Mouse (Mus musculus) urinary bladder, postnatal 36 days (tissue): ENCODE results near the gene Mthfd1l.

Experiments
- DNase-seq, 2 experiments: peaks; one replicate each; pipeline ENCODE4 v3.0.0; 2022; ENCODE audit warnings: low spot score in 2 of 2, mixed read lengths in 1 of 2

Mthfd1l gene

DNA sequence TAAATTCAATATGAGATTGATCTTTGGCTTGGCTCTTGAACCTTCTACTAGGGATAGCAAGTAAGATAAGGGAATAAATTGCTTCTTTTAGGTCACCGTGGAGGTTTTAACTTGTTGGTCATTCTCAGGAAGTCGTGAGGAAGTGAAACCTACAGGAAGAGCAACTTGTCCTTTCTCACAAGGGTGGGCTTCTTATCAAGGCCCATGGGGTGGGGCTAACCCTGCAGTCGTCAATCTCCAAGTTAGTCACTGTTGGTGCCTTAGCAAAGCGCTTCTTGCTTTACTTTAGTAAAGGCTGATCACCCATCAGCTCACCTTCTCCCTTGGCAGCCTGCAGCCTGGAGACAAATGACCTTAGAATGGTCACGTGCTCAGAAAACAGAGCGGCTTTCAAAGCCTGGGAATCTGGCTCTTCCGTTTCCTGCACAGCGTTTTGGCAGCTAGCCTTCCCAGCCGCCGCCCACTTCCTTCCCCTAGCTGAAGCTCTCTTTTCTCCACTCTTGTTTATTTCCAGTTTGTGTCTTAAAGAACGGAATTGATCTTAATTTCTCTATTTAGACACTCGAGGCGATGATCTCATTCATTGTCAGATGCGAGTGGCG lies 106.8 kb downstream of the Mthfd1l start:
- peak; percentile 37 to 69 for DNase-seq

DNA sequence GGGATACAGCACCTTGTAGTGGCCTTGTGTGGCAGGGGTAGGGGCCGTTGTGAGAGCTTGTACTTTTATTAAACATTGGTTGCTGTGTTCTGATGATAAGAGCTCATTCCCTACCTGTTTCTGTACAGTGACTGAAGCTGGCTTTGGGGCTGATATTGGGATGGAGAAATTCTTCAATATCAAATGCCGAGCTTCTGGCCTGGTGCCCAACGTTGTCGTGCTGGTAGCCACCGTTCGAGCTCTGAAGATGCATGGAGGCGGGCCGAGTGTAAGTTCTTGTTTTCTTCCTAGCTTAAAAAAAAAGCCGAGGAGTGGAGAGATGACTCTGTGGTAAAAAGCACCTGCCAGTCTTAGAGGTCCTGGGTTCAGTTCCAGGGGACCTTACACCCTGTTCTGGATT lies 110.7 kb downstream of the Mthfd1l start:
- no peak for DNase-seq

DNA sequence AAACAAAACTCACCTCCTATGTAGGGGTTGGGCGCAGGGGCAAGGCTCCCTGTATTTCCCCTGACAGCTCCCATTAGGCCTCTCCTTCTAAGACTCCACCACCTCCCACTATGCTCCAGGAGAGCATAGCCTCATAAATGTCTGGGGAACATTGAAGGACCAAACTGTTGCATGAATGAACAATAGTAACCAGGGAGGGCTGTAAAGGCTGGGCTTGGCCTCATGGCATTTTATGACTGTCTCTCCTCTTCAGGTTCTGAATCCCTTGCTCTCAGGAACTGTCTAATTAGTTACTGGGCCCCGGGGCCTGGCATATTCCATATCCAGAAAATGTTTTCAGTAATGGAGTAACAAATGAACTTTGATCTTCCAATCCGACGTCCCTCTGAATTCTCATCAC lies 112.0 kb downstream of the Mthfd1l start:
- no peak for DNase-seq

DNA sequence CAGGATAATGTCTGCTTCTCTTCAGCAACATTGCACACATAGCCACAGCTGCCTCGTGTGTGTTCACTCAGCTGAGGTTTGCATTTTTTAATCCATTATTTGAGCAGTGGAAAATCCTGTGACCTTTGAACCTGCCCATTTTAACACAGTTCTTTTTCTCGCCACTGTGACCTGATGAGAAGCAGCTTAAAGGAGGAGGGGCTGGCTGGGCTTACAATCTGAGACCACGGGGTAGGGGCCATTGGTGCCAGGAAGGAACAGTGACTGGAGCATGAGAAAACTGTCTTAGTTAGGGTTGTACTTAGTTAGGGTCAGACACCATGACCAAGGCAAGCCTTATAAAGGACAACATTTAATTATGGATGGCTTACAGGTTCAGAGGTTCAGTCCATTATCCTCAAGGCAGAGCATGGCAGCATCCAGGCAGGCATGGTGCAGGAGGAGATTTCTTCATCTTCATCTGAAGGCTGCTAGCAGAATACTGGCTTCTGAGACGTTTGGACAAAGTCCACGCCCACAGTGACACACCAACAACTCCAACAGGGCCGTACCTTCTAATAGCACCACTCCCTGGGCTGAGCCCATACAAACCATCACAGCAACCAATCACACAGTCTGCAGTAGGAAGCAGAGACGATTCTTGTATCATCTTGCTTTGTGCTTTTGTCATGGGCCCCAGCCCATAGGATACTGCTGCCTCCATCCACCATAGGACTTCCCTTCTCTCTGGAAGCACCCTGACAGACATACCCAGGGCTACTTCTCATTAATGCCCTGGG lies 112.6 kb downstream of the Mthfd1l start:
- no peak for DNase-seq

DNA sequence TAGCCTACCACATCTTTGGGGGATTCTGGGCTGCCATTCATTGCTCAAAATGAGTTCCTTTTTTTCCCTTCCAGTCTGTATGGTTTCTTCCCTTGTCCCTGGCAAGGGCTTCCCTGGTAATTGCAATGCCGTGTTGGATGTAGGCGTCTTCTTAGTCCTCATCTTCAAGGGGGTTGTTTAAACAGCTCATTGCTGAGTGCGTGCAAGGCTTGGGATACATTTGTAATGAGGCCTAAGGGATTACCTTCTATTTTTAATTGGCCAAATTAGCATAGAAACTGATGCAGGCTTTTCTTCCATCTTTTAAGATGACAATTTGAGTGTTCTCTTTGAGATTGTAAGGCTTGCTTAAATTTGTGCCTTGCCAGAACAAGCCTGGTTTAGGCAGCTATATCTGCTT lies 114.6 kb downstream of the Mthfd1l start:
- DNase-seq, result no peak

DNA sequence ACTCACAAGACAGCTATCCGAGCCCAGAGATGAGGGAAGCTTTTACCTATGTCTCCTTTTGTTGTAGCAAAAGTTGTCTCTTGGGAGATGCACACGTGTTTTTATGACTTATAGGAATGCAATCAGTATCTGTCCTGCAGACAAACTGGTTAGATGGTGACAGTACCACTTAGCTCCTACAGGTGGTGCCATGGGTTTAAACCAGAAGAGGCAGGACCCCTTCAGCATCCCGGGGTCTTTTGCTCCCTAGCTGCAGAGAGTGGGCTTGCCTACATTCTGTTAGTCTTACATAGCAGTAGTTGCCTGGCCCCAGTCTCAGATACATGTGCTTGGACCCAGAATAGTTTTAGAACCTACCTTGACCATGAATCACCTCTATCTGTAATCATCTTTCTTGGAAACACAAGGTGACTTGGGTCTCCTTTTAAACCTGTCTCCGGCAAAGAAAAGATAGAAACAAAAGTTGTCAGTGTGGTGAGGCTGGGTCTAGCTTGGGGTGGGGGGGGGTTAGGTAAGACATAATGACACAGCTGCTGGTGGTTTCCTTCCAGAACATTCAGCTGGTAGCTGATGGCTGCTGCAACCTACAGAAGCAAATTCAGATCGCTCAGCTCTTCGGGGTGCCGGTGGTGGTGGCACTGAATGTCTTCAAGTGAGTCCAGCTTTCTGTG lies 116.0 kb downstream of the Mthfd1l start:
- no peak for DNase-seq

DNA sequence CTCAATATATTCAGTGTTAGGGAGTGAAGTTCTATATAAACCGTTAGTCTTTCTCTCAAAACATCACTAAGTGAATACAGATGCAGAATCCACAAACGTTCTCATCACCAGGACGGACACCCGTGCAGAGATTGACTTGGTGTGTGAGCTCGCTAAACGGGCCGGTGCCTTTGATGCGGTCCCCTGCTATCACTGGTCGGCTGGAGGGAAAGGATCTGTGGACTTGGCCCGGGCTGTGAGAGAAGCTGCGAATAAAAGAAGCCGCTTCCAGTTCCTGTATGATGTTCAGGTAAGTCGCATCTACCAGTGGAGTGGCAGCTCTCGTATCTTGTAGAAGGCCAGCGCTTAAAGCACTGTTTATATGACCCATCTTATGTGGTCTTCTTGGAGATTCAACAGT lies 117.0 kb downstream of the Mthfd1l start:
- no peak for DNase-seq

DNA sequence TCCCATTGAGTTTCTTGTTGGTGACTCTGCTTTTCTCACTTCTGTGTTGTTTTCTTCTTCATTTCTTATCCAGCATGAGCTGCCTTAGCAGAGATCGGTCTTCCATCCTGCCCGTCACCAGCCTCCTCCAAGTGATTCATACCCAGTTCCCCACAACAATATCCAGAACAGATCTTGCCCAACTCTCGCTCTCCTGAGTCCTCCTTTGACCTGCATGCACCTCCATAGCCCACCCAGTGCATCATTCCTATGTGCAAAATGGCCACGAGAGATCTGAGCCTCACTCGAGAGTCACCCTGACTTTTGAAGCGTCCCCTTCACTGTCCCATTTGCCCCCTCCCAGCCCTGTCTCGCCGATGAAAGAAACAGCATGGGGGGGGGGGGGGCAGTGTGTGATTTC lies 120.1 kb downstream of the Mthfd1l start:
- DNase-seq, result no peak

DNA sequence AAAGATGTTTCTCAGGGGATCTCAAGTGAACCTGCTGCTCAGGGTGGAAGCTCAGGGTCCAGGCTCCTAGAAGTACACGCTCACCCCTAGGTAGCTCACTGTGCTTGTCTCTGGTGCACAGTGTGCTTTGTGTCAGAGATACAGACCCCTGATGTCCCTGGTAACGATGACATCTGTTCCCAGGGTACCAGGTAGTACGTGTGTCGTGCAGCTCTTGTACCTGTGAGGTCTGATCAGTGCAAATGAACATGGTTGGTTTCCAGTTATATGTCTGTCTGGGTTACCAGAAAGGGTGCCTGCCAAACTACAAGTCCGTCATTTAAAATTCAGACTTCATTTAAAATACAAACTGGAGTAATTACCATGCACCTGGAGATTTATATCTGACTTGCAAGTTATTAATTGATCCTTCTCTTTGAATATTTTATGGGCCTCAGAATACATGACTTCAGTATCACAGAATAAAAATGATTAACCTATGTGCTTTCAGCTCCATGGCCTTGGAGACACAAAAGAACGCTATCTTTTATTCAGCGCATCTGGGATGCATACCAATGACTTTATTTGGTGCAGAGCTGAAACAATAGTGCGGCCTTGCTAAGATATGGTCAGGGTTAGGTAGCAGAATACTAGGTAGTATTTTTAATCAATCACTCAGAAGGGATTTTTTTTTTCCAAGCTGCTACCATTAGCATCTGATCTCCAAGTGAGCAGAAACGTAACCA lies 121.3 kb downstream of the Mthfd1l start:
- DNase-seq, result no peak

DNA sequence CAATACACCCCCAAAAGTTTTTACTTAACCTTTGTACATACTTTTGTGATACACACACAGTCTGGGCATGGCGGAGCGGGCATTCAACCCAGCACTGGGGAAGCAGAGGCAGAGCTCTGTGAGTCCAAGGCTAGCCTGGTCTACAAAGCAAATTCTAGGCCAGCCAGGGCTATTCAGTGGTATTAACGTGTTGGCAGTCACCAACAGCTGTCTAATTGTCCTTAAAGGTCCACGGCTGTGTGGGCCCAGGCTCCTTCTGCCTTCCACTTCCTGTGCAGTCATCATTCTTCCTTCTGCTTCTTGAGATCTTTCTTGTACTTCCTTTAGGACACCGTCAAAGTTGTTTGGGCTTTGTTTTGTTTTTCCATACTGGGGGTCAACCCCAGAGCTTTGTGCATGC lies 123.2 kb downstream of the Mthfd1l start:
- DNase-seq, result no peak

DNA sequence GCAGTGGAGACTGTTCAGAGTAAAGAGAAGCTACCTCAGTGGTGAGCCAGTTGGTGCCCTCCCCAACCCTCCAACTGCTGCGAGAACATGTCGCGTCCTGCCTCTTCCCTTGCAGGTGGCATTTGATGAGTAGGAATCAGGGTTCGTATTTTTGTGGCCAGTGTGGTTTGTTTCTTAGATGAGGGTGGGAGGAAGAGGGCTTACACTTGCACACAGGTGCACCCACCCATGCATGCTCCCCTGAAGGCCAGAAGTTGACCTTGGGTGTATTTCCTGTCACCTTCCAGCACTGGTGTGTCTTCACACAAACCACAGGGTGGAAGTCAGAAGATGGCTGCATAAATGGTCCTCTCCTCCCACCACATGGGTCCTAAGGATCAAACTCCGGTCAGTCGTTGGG lies 127.1 kb downstream of the Mthfd1l start:
- no peak for DNase-seq

DNA sequence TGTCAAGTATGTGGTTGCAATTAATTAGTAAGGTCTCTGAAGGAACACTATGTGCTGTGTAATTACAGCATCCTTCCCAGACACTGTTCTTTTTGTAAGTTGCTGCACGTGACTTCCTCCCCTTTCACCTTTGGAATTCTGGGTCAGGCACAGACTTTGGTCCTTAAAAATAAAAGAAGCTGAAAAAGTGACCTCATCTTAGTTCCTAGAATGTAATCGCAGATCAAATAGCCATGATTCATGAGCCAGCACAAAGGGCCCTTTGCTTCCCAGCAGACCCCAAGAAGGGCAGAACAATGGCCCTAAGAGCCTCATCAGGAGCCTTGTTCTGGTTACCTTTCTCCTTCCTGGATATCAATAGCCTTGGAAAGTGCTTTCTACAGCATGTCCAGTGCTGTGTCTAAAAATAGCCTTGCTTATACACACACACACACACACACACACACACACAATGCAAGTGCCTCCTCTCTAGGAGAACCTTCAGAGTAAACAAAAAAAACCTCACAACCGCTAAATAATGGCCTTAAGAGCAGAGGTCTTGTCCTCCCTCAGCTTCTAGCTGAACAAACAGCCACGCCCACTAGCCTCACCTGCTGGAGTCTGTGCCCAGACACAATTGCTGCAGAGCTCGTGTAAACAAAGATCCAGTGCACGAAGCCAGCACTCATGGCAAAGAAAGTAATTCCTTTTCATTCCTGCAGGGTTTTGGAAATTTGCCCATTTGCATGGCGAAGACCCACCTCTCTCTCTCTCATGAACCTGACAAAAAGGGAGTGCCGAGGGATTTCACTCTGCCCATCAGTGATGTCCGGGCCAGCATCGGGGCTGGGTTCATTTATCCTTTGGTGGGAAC lies 133.0 kb downstream of the Mthfd1l start:
- DNase-seq, result no peak

DNA sequence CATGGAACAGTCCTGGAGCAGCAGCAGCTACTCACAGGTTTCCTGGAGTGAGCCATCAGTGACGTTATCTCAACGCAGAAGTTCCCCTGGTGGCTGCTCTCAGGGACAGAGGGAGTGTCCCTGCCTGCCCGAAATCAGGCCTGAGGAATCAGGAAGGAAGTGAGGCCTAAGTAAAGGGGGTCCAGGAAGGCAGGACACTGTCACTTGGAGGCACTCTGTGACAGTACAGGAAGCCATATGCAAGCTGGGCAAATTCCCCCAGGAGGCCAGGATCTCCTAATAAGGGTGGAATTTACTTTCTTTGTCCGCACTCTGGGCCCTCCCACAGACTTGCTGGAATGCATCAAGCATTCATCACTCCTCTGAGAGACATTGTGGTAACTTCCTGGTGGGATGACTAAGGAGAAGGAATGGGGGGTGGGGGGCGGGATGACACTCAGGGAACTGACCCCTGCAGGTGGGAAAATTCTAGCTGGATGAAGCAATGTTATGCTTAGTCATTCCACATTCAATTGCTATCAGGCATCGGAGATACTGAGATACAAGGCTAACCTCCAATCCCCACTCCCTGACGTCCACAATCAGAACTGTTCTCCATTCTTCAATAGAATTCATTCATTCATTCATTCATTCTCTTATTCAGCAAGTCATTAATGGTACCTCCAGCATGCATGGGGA lies 134.9 kb downstream of the Mthfd1l start:
- no peak for DNase-seq

DNA sequence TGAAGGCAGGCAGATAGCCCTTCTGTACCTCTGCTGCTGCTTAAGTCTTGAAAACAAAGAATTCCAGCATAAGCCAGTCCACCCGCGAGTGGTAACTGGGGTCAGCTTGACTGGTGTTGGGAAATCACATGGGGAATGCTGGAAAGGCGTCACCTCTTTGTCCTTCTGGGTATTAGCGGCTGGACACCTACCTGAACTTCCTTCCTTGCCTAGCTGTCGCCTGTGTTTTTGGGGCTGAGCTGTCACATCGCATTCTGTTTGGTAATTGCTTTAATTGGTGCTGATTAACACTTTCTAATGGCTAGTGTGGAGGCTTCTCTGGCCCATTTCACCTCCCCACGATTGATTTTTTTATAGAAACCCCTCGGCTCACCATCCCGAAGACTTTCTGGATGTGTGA lies 135.5 kb downstream of the Mthfd1l start:
- no peak for DNase-seq

DNA sequence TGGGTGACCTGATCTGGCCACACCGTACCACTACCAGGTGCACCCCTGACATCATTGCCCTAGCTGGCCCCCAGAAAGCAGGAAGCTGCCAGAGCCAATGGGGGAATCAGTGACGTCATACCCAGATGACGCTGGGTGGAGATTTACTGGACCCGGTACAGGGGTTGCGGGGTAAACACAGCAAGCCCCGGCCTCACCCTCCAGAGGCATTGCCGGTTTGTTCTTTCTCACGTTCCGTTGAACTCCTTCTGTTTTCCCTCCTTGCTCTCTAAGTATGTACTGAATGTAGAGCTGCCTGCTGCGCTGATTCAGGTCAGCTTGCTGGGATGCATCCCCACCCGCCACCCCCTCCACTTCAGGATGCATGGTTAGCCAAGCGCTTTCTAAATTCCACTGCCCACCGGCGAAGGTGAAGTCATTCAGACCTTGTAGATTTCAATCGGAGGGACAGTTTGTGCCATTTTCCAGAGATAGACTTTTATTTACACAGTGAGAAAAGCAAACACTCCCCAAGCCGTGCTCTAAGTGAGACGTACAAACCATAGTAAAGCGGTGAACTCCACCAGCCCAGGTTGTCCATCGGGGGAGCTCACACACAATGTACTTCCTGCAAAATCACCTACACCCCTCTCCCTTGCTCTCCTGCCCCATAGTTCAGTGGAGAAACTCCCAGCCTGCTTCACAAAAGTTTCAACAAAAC lies 138.3 kb downstream of the Mthfd1l start:
- DNase-seq, result no peak

DNA sequence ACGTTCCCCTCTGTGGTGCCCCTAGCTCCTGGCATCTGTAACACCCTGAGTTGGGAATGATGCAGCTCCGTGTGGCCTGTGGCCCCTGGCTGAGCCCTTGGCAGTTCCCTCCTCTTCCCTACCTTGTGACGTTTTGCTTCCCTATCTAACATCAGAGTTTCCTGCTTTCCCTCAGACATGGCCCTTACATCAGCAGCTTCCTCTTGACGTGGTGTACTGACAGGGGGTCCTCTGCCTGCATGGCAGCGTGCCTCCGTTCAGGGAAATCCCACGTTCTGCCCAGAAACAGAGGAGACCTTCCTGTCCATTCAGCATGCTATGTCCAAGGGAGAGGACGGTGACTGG lies 138.8 kb downstream of the Mthfd1l start:
- no peak for DNase-seq

DNA sequence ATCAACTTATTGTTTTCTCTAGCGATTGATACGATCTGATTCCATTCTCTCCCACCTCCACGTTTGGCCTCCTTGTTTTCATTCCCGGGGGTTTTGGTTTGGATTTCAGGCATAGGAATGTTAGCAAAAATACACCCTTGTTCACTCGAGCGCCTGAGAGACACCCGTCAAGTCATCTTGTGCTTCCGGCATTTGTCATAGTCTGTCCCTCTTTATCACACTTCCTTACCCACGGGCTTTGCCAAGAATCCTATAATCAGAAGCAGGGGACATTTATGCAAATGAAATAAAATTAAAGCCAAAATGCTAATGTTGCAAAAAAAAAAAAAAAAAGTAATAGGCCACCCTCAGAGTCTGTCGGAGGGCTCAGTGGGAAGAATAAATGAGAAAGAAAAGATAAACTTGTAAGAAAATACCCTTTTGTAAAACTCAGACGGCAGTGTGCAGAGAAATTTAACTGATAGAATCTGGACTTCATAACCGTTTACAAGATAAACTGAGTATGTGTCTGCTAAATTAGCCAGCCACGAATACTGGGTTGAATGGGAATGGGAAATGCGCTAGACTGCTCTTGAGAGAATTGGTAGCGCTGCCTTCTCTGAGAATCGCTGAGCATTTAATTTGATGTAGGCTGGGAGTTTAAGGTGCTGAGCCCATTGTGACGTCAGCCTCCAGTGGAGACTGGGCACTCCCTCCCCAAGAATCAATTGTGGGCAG lies 139.9 kb downstream of the Mthfd1l start:
- no peak for DNase-seq

DNA sequence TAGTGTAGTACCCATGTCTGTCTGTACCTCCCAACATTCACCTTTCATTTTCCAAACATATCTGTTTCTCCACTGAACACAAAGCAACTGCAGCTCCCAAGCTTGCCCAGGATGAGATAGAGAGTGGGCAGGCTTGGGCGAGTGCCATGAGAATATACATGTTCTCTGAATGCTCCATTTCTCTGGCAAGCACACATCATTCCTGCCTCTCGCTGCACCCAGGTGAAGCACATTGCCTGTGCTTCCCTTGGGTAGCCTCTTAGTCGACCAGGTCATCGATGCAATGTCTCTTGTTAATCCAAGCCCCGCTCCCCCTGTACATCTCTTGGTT lies 140.4 kb downstream of the Mthfd1l start:
- no peak for DNase-seq

DNA sequence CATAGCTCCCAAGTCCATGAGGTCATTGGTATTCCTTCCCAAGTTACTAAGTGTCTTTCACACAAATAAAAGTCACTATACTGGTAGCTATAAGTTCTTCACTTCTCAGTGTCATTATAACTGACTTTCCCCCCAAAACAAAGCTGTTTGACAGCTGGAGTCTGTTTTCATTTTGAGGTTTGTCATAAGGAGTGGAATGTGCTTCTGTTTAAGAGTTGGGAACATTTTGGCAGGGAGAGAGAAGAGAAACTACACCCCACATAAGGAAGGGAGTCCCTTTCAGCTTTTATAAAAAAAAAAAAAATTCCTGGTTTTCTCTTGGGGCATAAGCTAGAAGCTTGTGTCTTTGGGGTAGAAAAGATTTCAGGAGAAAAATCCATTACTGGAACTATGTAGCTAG lies 143.7 kb downstream of the Mthfd1l start:
- no peak for DNase-seq

DNA sequence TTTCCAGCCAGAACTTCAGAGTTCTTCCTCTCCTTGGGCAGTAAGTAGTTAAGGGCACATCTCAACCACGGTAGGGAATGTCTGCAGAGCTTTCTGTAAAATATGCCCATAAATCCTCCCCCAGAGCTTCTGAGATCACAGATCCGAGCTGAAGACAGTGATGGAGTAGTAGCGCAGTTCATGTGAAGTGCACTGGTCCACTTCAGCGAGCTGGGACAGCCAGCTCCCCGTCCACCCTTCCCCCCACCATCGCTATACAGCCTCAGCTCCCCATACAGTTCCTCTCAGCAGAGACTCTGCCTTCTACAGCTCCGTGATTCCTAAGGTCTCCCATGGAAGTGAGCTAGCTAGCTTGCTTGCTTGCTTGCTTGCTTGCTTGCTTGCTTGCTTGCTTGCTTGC lies 144.2 kb downstream of the Mthfd1l start:
- no peak for DNase-seq
